Mouse (Mus musculus) adrenal gland (tissue): Measurements from ENCODE around the gene Ifitm7.

ENCODE experiments used
- intact Hi-C: fragments of 180-260 bp; cut with DNase I; formaldehyde crosslinking; loops from one replicate; pipeline ENCODE4 v1.15.1; 2025
- long read RNA-seq, 2 experiments: library from polyadenylated mRNA; unstranded; transcript quantifications; one replicate each; pipeline ENCODE4 v2.0.0; 2020; ENCODE audit warnings: borderline replicate concordance in 1 of 2; ENCODE audit not compliant: insufficient replicate concordance in 1 of 2

Gene Ifitm7
- long read RNA-seq, experiment 1, partial matches to known transcripts = 0 of 1 reads
- long read RNA-seq, experiment 1, other reads (novel, unspliced or antisense) = 0 of 1 reads
- long read RNA-seq, experiment 2, partial matches to known transcripts = 0 of 1 reads
- long read RNA-seq, experiment 2, other reads (novel, unspliced or antisense) = 1 of 1 reads

DNA sequence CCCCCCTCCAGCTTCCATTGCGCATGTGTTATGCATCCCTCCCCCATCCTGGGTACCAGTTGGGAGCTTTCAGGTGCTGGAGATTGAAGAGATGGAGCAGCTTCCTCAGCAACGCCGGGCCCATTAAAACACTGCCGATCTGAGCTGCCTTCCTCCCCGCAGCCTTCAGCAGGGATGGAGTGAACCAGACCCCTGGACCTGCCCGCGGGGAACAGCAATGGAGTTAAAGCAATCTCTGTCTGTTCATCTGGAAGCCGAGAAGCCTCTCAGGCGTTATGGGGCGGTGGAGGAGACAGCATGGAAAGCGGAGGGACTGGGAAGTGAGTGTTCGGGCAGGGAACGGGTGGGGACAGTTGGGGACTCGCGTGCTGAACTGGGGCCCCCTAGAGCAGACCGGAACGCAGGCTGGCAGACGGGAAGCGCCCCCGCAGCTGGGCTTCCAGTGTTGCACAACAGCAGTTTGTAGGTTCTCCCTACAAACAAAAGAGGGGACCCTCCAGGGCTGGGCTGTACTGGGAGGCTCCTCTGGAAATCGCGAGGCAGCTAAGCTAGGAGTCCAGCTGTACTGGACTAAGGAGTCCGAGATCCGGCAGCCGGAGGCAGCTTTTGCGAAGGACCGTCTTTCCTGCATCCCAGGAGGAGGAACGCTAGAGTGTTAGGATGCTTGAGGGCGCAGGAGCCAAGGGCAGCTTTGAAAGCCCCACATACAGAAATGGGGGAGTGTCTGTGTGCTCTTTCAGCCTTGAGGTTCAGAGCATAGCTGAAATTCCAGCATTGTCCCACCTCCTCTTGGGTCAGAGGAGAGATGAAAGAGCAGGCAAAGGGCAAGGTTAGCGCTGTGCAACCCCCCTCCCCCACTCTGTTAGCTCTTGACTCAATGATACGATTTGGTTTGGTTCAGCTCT, at the start of gene Ifitm7, which contains the start of gene 2900011O08Rik:
TSS of gene Ifitm7 (minus strand) at position 315 of the 905 bp plus-strand sequence.
TSS of gene 2900011O08Rik (plus strand) at position 31 of the 905 bp plus-strand sequence.
- intact Hi-C loops = no loop called here

DNA sequence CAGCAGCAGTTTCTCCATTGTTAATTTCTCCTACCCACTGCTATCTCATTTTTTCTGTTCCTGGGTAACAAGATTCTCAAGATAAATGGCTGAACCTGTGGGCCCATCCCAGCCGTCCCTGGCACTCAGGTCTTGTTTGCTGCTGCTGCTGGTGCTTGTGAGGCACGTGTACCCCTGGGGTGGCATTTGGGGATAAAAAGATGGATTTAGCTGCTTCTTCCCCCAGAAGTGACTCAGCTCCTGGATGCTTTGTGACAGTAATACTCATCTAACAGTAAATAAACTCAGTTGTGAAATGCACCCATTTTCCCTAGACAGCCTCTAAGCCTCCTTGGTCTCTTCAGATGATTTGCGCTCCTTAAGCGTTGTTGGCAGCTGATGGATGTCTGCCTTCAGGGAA, 46.4 kb upstream of the Ifitm7 start:
- intact Hi-C loops = no loop called here

DNA sequence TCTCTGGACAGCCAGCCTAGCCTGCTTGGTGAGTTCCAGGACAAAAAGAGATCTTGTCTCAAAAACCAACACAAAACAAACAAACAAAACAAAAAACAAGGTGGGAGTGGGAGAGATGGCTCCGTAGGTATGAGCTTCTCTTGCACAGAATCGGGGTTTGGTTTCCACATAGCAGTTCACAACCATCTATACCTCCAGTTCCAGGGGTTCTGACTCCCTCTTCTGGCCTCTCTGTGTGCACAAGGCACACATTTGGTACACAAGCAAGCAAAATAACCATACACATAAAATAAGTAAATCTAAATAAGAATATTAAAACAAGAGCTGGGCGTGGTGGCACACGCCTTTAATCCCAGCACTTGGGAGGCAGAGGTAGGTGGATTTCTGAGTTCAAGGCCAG, 44.0 kb upstream of the Ifitm7 start:
- intact Hi-C loops = no loop called here

DNA sequence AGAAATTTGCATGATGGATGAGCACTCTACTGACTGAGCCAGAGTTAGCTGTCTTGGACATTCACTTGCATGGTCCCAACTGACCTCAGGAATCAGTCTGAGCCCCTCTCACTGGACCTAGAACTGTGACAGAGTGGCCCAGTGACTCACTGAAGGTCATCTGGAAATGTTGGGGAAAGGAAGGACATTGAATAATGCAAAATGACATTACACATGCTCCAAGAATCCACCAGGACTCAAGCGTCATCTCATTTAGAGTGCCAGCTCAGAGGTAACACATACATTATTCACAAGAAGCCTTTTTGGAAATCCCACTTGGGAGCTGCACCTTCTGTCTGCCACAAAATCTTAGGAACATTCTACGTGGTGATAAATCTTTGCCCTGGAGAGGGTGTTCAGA, 43.2 kb upstream of the Ifitm7 start:
- intact Hi-C loops = no loop called here

DNA sequence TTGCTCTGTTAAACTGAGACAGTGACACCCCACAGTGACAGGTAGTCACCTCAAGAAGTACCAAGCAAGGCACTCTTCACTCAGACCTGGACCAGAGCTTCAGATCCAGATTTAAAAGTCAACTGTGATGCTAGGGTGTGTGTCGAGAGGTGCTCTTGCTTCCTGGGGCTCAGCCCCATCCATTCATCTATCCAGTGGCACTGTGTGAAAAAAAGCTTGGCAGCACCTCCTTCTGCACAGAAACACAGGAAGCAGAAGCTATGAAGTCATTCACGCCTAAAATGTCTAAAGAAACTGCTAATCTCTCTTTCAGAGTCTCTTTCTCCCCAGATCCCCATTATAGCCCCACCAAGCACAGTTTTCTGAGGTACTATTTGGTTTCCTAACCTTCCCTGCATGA, 42.4 kb upstream of the Ifitm7 start:
- intact Hi-C loops = no loop called here

DNA sequence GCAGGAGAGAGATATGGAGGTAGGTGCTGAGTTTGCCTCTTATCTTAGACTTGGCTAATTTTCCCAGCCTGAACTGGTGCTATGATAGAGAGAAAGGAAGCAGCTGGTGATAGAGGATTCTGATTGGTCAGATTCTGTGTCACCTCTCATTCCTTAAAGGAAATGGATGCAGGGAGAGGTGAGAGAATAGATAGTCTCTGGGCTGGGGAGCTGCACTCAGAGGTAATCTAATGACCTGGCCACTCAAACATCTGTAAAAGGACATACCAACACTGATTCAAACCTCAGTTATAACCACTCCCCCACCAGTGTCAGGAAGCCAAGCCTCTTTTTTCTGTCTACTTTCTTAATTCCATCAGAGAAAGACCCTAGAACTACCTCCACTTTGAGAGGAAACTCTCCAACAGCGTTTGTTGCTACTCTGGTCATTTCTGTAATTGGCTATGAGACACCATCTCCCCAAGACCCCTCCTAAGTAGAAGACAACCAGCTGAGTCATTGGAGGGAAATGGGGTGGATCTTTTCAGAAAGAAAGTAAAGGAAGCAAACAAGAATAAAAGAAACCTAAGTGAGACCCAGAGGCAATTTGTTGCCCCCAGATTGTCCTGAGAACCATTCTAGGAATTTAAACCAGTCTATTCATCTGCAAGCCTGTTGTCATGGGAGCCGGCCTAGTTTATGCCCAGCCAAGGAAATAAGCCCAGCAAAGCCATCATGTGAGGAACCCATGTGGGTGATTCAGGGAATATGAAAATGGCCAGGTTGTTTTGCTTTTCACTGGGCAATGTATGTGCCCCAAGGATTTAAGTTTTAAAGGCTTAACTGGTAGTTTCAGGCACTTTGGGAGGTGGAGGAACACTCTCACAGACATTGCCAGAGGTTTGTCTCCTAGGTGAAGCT, 38.7 kb upstream of the Ifitm7 start:
- intact Hi-C loops = no loop called here

DNA sequence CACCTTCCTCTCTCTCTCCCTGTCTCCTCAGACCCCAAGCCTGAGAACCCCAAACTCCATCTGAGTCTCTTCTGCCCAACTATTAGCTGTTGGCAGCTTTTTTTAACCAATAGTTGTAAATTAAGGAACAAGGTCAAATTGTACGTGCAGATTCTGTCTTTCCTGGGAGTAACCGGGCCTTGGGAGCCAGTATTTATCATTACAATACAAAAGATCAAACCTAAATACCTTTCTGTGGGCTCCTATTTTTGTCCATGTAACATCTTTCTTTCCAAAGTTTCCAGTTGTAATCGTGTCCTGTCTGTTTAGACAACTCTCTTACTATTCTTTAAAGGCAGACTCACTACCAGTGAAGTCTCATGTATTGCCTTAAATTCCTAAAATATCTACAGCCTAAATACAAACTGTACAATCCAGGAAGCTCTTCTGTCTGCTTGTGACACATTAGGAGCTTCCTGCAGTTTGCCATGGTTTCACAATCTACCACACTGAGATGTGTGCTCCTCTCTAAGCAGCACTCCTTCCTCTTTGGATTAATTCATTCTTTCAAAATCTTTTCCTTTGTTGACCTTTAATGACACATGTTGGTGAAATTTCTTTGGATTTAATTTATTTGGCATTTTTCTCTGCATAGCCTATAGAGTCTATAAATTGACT, 34.6 kb upstream of the Ifitm7 start:
- intact Hi-C loops = no loop called here

DNA sequence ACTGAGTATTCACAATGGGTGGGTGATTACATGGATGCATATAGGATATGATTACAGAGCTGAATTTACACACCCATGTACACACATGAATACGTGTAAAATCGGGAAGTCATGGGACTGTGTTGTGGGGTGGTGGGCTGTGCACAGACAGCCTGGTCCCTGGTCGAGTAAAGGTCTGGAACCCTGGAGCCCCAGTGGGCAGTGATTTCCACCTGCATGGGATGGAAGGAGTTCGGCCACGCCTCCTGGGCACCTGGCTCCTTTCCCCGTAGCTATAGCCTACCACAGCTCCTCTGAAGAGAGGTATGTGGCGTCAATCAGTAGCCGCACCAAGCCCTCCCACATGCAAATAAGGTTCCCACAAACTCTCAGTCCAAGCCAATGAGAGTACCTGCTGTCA, 30.6 kb upstream of the Ifitm7 start:
- intact Hi-C loops = no loop called here

DNA sequence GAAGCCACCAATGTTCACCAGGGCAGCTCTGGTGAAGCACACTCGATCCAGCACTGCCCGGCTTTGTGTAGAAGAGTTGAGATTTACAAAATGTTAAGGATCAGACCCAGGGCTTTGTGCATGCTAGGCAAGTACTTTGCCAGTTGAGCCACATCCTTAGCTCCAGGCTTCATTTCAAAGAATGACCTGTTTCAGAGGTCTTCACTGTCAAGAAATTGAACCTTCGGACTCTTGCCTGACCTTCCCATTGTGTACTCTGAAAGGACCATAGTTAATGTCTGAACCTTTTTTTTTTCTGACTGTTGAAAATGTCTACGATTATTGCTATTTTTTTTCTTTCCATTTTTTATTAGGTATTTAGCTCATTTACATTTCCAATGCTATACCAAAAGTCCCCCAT, 23.3 kb upstream of the Ifitm7 start:
- intact Hi-C loops = no loop called here

DNA sequence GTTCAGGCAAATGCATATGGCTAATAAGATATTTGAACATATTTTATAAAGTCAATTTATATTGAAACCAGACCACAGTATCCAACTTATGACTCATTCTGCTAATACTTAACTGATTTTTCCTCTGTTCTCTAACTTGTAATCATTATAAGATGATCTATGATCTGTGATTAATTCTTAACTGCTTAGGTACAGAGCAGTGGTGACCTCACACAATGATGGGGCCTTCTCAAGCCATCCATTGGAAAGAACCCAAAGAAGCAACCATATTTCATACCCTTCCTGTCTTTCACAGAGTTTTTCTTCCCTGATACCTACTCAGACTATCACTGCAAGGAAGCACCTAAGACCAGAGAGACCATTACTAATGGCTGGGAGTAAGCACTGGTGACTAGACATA, 22.0 kb upstream of the Ifitm7 start:
- intact Hi-C loops = no loop called here

DNA sequence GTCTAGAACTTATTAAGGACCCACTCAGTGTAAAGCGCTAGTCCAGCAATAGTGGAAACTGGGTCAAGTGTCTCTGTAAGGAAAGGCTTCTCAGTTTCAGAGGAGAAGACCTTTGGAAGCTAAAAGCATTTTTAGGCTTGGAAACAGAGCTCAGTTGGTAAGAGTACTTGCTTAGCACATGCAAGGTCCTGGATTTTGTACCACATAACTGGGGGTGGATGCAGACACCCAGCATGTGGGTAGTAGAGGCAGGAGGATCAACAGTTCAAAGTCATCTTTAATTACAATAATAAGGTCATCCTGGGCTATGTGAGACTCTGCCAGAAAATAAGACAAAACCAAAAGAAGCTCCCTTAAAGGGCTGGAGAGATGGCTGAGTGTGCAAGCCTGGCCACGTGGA, 21.4 kb upstream of the Ifitm7 start:
- intact Hi-C loops = no loop called here

DNA sequence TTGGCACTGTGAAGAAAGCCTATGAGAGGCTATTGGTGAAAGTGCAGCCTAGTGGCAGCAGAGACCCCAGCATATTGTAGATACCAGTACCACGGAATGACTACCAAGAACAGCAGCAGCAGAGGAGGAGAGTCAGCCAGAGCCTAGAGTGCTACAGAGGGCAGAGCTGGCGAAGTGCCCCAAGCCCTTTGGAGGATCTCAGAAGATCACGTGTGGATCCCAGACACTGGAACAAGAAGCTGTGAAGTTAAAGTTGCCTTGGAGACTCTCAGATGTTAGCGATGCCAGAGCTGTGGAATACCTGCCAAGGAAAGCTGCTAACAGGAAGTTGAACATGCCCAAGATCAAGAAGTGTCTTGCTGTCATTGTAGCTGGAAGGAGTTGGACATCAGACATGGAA, 18.6 kb upstream of the Ifitm7 start:
- intact Hi-C loops = no loop called here

DNA sequence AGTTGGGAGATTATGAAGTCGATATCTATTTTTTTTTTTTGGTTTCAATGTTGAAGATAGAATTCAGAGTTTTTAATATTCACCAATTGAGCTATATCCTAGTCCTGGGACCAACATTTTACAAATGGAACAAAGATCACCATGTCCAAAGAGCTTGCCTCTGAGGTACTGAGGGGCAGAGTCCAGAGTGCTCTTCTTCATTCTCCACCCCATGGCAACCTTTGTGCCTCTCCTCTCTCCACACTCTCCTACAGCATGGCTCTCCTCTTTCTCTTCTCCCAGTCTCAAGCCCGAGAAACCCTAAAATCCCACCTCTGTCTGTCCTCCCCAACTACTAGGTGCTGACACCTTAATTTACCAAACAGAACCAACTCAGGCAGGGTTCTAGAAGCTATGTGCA, 18.0 kb upstream of the Ifitm7 start:
- intact Hi-C loops = loop anchor here (5.0 kb wide), 1 partner anchor 82 kb away; no protein-coding TSS in a partner anchor

DNA sequence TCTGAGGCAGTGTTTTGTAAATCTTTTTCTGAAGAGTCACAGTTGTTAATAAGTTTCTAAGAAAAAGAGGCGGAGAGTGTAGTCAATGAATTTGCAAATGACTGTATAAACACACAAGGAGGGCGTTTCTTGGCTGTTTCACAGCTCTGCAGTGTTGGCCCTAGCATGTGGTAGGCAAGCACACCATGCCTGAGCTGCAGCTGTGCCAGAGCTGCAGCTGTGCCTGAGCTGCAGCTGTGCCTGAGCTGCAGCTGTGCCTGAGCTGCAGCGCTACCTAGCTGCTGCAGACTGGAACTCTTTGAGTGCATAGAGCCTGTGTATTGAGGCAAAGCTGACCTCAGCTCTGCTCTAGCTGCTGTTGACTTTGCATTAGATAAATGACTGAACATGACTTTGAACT, 17.5 kb upstream of the Ifitm7 start:
- intact Hi-C loops = loop anchor here (5.0 kb wide), 1 partner anchor 82 kb away; no protein-coding TSS in a partner anchor

DNA sequence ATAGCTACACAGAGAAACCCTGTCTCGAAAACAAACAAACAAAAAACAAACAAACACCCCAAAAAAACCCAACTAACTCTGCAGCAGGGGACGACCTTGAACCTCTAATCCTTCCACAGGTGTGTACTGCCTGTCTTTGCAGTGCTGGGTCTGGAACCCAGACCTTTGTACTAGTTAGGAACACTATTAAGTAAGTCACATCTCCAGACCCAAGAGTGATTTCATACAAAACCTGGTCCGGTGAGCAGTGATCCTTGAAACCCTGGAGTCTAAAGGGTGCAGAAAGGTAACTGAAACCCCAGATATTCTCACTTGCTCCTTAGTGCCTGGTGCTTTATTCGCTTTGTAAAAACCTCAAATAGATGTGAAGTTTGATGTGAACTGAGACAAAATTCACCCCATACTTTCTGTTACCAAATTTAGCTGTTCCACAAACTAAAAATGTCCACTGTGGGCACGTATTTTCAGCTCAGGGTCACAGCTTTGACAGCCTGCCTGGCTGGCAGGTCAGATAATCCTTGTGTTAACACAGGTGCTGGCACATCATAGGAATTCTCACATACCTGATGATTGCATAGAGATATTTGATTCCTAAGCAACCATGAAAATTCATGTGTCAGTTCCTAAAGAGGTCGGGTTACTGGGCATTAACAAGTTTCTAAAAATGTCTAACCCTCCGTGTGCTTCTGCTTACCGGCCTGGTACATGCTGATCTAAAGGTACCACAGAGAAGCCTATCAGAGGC, 16.9 kb upstream of the Ifitm7 start:
- intact Hi-C loops = loop anchor here (5.0 kb wide), 1 partner anchor 81 kb away; no protein-coding TSS in a partner anchor

DNA sequence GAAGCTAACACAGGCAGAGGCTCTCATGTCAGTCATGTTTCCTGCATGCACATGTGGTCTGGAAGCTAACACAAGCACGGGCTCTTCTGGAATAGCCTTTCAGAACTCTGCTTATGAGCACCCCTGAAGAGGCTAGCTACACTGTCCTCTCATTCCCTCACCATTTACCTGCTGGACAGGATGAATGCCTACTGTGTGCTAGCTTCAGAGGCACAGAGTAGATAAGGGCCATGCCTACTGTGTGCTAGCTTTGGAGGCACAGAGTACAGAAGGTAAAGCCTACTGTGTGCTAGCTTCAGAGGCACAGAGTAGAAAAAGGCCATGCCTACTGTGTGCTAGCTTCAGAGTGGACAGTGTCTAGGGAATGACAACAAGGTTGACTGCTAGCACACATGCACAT, 7.8 kb upstream of the Ifitm7 start:
- intact Hi-C loops = no loop called here

DNA sequence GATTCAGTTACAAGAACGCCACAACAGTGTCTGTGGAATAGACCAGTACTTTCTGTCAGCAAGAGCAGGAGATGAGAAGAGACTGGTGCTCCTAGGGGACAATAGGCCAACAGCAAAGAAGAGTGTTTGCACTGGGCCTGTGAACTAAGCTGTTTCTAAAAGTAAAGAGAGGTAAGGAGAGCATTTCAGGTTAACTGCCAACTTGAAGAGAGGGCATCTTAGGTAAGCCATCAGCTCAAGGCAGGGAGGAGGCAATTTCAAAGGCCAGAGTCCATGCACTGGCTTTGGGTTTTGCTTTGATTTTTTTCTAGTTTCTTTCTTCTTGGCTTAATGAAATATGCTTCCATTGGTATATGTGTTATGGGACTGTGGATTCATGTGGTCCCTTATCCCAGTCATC, 7.4 kb upstream of the Ifitm7 start:
- intact Hi-C loops = no loop called here

DNA sequence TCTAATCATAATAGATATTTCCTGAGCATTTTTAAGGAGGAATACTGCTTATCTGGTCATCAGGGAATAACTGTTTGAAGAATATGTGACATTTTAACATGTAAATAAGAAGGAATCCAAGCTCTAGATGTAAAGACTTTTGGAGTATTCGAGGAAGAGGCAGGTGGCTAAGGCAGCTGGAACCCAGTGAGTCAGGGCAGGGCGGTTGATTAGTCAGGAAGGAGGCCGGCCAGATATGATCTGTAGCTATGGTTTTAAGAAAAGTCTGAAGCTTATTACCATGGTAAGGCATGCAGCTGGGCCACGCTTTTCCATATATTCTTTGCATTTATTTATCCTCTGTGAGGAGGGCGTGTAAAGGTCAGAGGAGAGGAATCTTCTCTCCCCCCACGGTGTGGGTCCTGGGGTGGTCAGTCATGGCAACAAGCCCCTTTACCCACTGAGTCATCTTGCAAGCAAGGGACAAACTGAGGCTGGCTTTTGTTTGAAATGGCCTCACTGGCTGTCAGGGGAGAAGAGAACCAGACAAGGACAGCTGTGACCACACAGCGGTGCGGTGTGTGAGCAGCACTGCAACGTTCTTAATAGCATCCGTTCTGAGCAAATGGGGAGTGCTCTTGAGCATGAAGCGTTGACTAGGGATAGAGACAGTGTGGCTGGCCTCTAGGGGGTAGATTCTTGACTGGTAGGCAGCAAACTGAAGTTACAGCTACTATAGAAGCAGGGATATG, 6.0 kb upstream of the Ifitm7 start:
- intact Hi-C loops = no loop called here

DNA sequence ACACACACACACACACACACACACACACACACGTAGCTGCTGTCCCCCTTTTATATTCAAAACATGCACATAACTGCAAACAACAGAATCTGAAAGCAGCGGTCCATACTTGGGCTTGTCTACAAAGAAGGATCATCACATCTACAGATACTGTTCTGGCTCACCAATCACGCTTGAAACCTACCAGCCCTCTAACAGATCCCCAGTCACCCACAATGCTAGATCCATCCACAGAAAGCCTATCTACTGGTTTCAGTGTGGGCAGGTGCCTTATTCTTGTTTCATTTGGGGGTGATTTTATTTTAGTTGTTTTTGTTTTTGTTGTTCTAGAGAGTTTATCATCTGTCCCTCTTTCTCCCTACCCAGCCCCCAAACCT, 503 bp downstream of the Ifitm7 start:
- intact Hi-C loops = no loop called here

DNA sequence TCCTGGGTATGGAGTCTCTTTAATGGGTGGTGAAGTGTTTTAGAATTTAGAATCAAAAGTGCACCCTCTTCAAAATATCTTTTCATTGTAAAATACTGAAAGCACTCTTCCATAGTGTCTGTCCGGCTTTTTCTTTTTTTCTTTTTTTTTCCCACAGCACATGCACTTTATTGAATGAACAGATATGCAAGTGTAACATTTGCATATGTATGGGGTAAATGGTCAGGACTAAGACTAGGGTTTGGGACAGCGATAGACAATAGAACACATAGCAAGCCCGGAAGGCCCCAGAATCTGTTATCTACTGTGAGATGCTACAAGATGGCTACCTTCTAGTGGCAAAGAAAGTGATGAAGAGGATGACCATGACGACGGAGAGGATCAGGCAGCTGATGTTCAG, 3.5 kb downstream of the Ifitm7 start:
- intact Hi-C loops = no loop called here
